Mouse (Mus musculus): Measurements from ENCODE around the gene Ppp1r12b. TPM values are rescaled to one million over a fixed set of nuclear protein-coding genes. Genes with fewer than 3 reads are reported as not detected.

Ppp1r12b gene
- polyA plus RNA-seq, 2 experiments = 9.2 to 11.4 TPM

- Histone ChIP-seq H3K4me1 (ENCODE audit: control insufficient read depth, insufficient read depth, low read length) (no peaks in the 10 kb centered on the region), H3K4me3 (replicated peaks; ENCODE audit: low read length) (no peak overlapping the region), H3K36me3 (ENCODE audit: control insufficient read depth, insufficient read depth, low read length) (peaks cover 13% of the 10 kb centered on the region), H3K9ac (ENCODE audit: low read depth, low read length, severe bottlenecking) (no peak overlapping the region), H3K27me3 (ENCODE audit: control insufficient read depth, insufficient read depth, low read length) (no peaks in the 10 kb centered on the region), H3K9me3 (ENCODE audit: control insufficient read depth, low read length) (no peaks in the 10 kb centered on the region), H3K4me2 (replicated peaks; ENCODE audit: low read depth, low read length, severe bottlenecking) (no peak overlapping the region), H3K27ac (replicated peaks; ENCODE audit: low read depth, low read length) (no peak overlapping the region)
- no peak for TF ChIP-seq POLR2A (IDR thresholded peaks at IDR 0.05; ENCODE audit: borderline replicate concordance, extremely low read depth, insufficient read depth, insufficient read length)
- ATAC-seq (ENCODE audit: low FRiP score, low read depth) (no peak), DNase-seq (ENCODE audit: low spot score) (peak; percentile 87)
- 89% methylated on average over 1 of the region's 1 CpGs for WGBS
Observed at GRCm38 (mm10) chr1:134854325-134854982, 101.3 kb downstream of the Ppp1r12b start.

- no peak overlapping the region for H3K4me2 ChIP-seq (replicated peaks; ENCODE audit: low read depth, low read length, severe bottlenecking)
- no peak overlapping the region for H3K27ac ChIP-seq (replicated peaks; ENCODE audit: low read depth, low read length)
- no peak for ATAC-seq (ENCODE audit: low FRiP score, low read depth)
- TF ChIP-seq POLR2A (IDR thresholded peaks at IDR 0.05; ENCODE audit: borderline replicate concordance, extremely low read depth, insufficient read depth, insufficient read length) = no peak
- no peak overlapping the region for H3K9ac ChIP-seq (ENCODE audit: low read depth, low read length, severe bottlenecking)
- DNase-seq (ENCODE audit: low spot score) = no peak
- WGBS = 98% methylated on average over 3 of the region's 3 CpGs
- no peaks in the 10 kb centered on the region for H3K9me3 ChIP-seq (ENCODE audit: control insufficient read depth, low read length)
- no peak overlapping the region for H3K4me3 ChIP-seq (replicated peaks; ENCODE audit: low read length)
- H3K4me1 ChIP-seq (ENCODE audit: control insufficient read depth, insufficient read depth, low read length) = no peaks in the 10 kb centered on the region
- peaks cover 11% of the 10 kb centered on the region; the same call in 1 of the 2 replicates for H3K36me3 ChIP-seq (ENCODE audit: control insufficient read depth, insufficient read depth, low read length)
- no peaks in the 10 kb centered on the region for H3K27me3 ChIP-seq (ENCODE audit: control insufficient read depth, insufficient read depth, low read length)
Observed at GRCm38 (mm10) chr1:134852797-134853196, 102.9 kb downstream of the Ppp1r12b start.

- no peak for TF ChIP-seq POLR2A (IDR thresholded peaks at IDR 0.05; ENCODE audit: borderline replicate concordance, extremely low read depth, insufficient read depth, insufficient read length)
- no peak overlapping the region for H3K4me3 ChIP-seq (replicated peaks; ENCODE audit: low read length)
- H3K9me3 ChIP-seq (ENCODE audit: control insufficient read depth, low read length) = no peaks in the 10 kb centered on the region
- 72% methylated on average over 5 of the region's 5 CpGs for WGBS
- no peak overlapping the region for H3K27ac ChIP-seq (replicated peaks; ENCODE audit: low read depth, low read length)
- DNase-seq (ENCODE audit: low spot score) (no peak), ATAC-seq (ENCODE audit: low FRiP score, low read depth) (no peak)
- H3K27me3 ChIP-seq (ENCODE audit: control insufficient read depth, insufficient read depth, low read length) = no peaks in the 10 kb centered on the region
- H3K4me2 ChIP-seq (replicated peaks; ENCODE audit: low read depth, low read length, severe bottlenecking) = no peak overlapping the region
- H3K4me1 ChIP-seq (ENCODE audit: control insufficient read depth, insufficient read depth, low read length) = no peaks in the 10 kb centered on the region
- peaks cover 8% of the 10 kb centered on the region; the same call in 1 of the 2 replicates for H3K36me3 ChIP-seq (ENCODE audit: control insufficient read depth, insufficient read depth, low read length)
- H3K9ac ChIP-seq (ENCODE audit: low read depth, low read length, severe bottlenecking) = no peak overlapping the region
Observed at GRCm38 (mm10) chr1:134851211-134851610, 104.5 kb downstream of the Ppp1r12b start.

- H3K9me3 ChIP-seq (ENCODE audit: control insufficient read depth, low read length) = no peaks in the 10 kb centered on the region
- H3K36me3 ChIP-seq (ENCODE audit: control insufficient read depth, insufficient read depth, low read length) = peaks cover 8% of the 10 kb centered on the region; the same call in 1 of the 2 replicates
- no peak overlapping the region for H3K9ac ChIP-seq (ENCODE audit: low read depth, low read length, severe bottlenecking)
- H3K27me3 ChIP-seq (ENCODE audit: control insufficient read depth, insufficient read depth, low read length) = no peaks in the 10 kb centered on the region
- no peak overlapping the region for H3K4me3 ChIP-seq (replicated peaks; ENCODE audit: low read length)
- no peak overlapping the region for H3K27ac ChIP-seq (replicated peaks; ENCODE audit: low read depth, low read length)
- ATAC-seq (ENCODE audit: low FRiP score, low read depth) (no peak), DNase-seq (ENCODE audit: low spot score) (no peak)
- TF ChIP-seq POLR2A (IDR thresholded peaks at IDR 0.05; ENCODE audit: borderline replicate concordance, extremely low read depth, insufficient read depth, insufficient read length) = no peak
- WGBS = 91% methylated on average over 3 of the region's 3 CpGs
- H3K4me1 ChIP-seq (ENCODE audit: control insufficient read depth, insufficient read depth, low read length) = no peaks in the 10 kb centered on the region
- no peak overlapping the region for H3K4me2 ChIP-seq (replicated peaks; ENCODE audit: low read depth, low read length, severe bottlenecking)
Observed at GRCm38 (mm10) chr1:134850361-134850760, 105.4 kb downstream of the Ppp1r12b start.

GRCm38 (mm10) chr1:134847851-134848250 is 107.9 kb downstream of the Ppp1r12b start:
- ATAC-seq (ENCODE audit: low FRiP score, low read depth) = no peak
- WGBS = 86% methylated on average over 9 of the region's 9 CpGs
- no peak overlapping the region for H3K9ac ChIP-seq (ENCODE audit: low read depth, low read length, severe bottlenecking)
- no peak for DNase-seq (ENCODE audit: low spot score)
- no peaks in the 10 kb centered on the region for H3K4me1 ChIP-seq (ENCODE audit: control insufficient read depth, insufficient read depth, low read length)
- H3K36me3 ChIP-seq (ENCODE audit: control insufficient read depth, insufficient read depth, low read length) = peaks cover 8% of the 10 kb centered on the region; the same call in 1 of the 2 replicates
- H3K4me2 ChIP-seq (replicated peaks; ENCODE audit: low read depth, low read length, severe bottlenecking) = no peak overlapping the region
- H3K27me3 ChIP-seq (ENCODE audit: control insufficient read depth, insufficient read depth, low read length) = no peaks in the 10 kb centered on the region
- no peak overlapping the region for H3K4me3 ChIP-seq (replicated peaks; ENCODE audit: low read length)
- no peaks in the 10 kb centered on the region for H3K9me3 ChIP-seq (ENCODE audit: control insufficient read depth, low read length)
- TF ChIP-seq POLR2A (IDR thresholded peaks at IDR 0.05; ENCODE audit: borderline replicate concordance, extremely low read depth, insufficient read depth, insufficient read length) = no peak
- H3K27ac ChIP-seq (replicated peaks; ENCODE audit: low read depth, low read length) = no peak overlapping the region
